Mouse (Mus musculus) liver, embryonic 14.5 days (tissue): ENCODE results near the gene Pygo2. TPM values are rescaled to one million over a fixed set of nuclear protein-coding genes. Genes with fewer than 3 reads are reported as not detected.

ENCODE experiments used
- ATAC-seq: fragments of 200-750 bp; cut with Nextera tagmentation; 2 replicates; pipeline ENCODE4 v1.8.0; 2017; ENCODE audit warnings: moderate number of reproducible peaks, mild to moderate bottlenecking, moderate library complexity; ENCODE audit not compliant: insufficient read depth
- DNase-seq, 3 experiments: peaks; one replicate each; pipeline ENCODE4 v3.0.0-alpha.2; 2012 to 2013; ENCODE audit warnings: low read depth in 3 of 3, low spot score in 3 of 3
- H3K27ac ChIP-seq: fragments of 300-500 bp; sonication (generic); 2 replicates; pipeline ENCODE4 v1.5.1; 2014; ENCODE audit warnings: moderate library complexity, mild to moderate bottlenecking, control low read depth, inconsistent platforms
- H3K27me3 ChIP-seq: fragments of 300-500 bp; sonication (generic); 2 replicates; pipeline ENCODE4 v1.6.1; 2014; ENCODE audit warnings: mild to moderate bottlenecking, low read length, moderate library complexity; ENCODE audit not compliant: control insufficient read depth, insufficient read depth
- H3K36me3 ChIP-seq: fragments of 300-500 bp; sonication (generic); replicated peaks from 2 replicates; pipeline ENCODE4 v1.6.1; 2014; ENCODE audit warnings: low read depth; ENCODE audit not compliant: control insufficient read depth, insufficient read depth
- H3K4me1 ChIP-seq, 2 experiments: fragments of 200-500 bp in 1 of 2; fragments of 300-500 bp in 1 of 2; sonication (generic) in 1 of 2; replicated peaks; 2 replicates each; pipeline ENCODE4 v1.6.1; 2012 to 2014; ENCODE audit warnings: antibody characterized with exemption in 1 of 2, inconsistent platforms in 1 of 2, low read length in 1 of 2; ENCODE audit not compliant: control insufficient read depth in 2 of 2, insufficient read depth in 2 of 2
- H3K4me2 ChIP-seq: fragments of 300-500 bp; sonication (generic); 2 replicates; pipeline ENCODE4 v1.6.1; 2014; ENCODE audit warnings: low read depth, mild to moderate bottlenecking, control low read depth, moderate library complexity
- H3K4me3 ChIP-seq, 2 experiments: fragments of 200-500 bp in 1 of 2; fragments of 300-500 bp in 1 of 2; sonication (generic) in 1 of 2; 2 replicates each; pipeline ENCODE4 v1.5.1; 2012 to 2014; ENCODE audit warnings: low read depth in 2 of 2, low read length in 2 of 2, mild to moderate bottlenecking in 2 of 2, control low read depth in 1 of 2, inconsistent platforms in 1 of 2, moderate library complexity in 1 of 2; ENCODE audit not compliant: insufficient read depth in 1 of 2
- H3K9ac ChIP-seq: fragments of 300-500 bp; sonication (generic); replicated peaks from 2 replicates; pipeline ENCODE4 v1.6.1; 2014; ENCODE audit warnings: mild to moderate bottlenecking, control low read depth, moderate library complexity
- H3K9me3 ChIP-seq: fragments of 300-500 bp; sonication (generic); 2 replicates; pipeline ENCODE4 v1.6.1; 2016; ENCODE audit warnings: low read length, mixed read lengths; ENCODE audit not compliant: control insufficient read depth
- CTCF ChIP-seq: IDR thresholded peaks from 2 replicates; pipeline ENCODE4 v1.5.1; 2016; ENCODE audit warnings: antibody characterized with exemption, low read depth, control low read depth
- EP300 ChIP-seq: IDR thresholded peaks from 2 replicates; pipeline ENCODE4 v1.6.1; 2016; ENCODE audit warnings: antibody characterized with exemption, low read depth
- WGBS: fragments of 180-500 bp; shearing (Covaris S2); extraction: QIAGEN DNeasy Blood & Tissue Kit; methylation state at CpG from one replicate; pipeline ENCODE4 v1.1.7; 2014; ENCODE audit not compliant: insufficient replicate concordance; 5-methylcytosine and 5-hydroxymethylcytosine counted together
- polyA plus RNA-seq, 2 experiments: library from polyadenylated mRNA; depleted of rRNA in 1 of 2; stranded (reverse) in 1 of 2; unstranded in 1 of 2; fragments of >200 nt; fragmentation: Nextera tagmentation in 1 of 2; extraction: Ambion mirVana in 1 of 2; gene quantifications; 2 replicates each; pipeline versions ENCODE4 v1.2.1 to v1.2.3; 2012 to 2014

Pygo2 gene
- polyA plus RNA-seq, 2 experiments = 8.4 to 15.2 TPM

- DNase-seq (no peak), ATAC-seq (no peak)
- Histone ChIP-seq H3K9me3 (no peaks in the 10 kb centered on the region), H3K27me3 (peaks cover 20% of the 10 kb centered on the region), H3K4me1 (peaks cover 9 to 28% of the 10 kb centered on the region in 2 experiments), H3K9ac (peak overlapping the region; percentile 12; the same call in 1 of the 2 replicates), H3K4me2 (peak overlapping the region; percentile 98), H3K36me3 (no peaks in the 10 kb centered on the region), H3K27ac (no peak overlapping the region), H3K4me3 (peak overlapping the region; percentile 60 to 61)
- 1% methylated on average over 19 of the region's 24 CpGs for WGBS
- no peak for TF ChIP-seq EP300
- no peak for TF ChIP-seq CTCF
These were observed 37.1 kb upstream of the Pygo2 start for GRCm38 (mm10) chr3:89392871-89393311.

- Histone ChIP-seq H3K9me3 (no peaks in the 10 kb centered on the region), H3K27me3 (peaks cover 20% of the 10 kb centered on the region), H3K4me3 (peak overlapping the region; percentile 61 to 67), H3K9ac (peak overlapping the region; percentile 63), H3K4me2 (peak overlapping the region; percentile 98), H3K27ac (peak overlapping the region; percentile 51), H3K36me3 (no peaks in the 10 kb centered on the region), H3K4me1 (peaks cover 9 to 22% of the 10 kb centered on the region in 2 experiments)
- 0 out of 2 replicates have a peak, but pooled peaks have one; percentile 15 for TF ChIP-seq CTCF
- no peak for TF ChIP-seq EP300
- ATAC-seq (peak; percentile 89), DNase-seq (peak; percentile 88 to 90 (median 89))
- WGBS = under 1% methylated on average over 15 of the region's 15 CpGs
These were observed 36.4 kb upstream of the Pygo2 start for GRCm38 (mm10) chr3:89393605-89394004.

- H3K9ac ChIP-seq = peak within 1 kb of the TSS; percentile 63
These were observed 35.8 kb upstream of the Pygo2 start, which contains the start of gene Zbtb7b for GRCm38 (mm10) chr3:89394006-89394893. Gene Zbtb7b, minus strand, starts transcription at chr3:89394776.

GRCm38 (mm10) chr3:89394894-89395256 is 35.1 kb upstream of the Pygo2 start:
- under 1% methylated on average over 12 of the region's 12 CpGs for WGBS
- peak; percentile 20; the same call in 1 of the 2 replicates for ATAC-seq
- peaks cover 20% of the 10 kb centered on the region for H3K27me3 ChIP-seq

More at GRCm38 (mm10) chr3:89394006-89394893, 35.8 kb upstream of the Pygo2 start, which contains the start of gene Zbtb7b:
- ATAC-seq = peak; percentile 64
- Histone ChIP-seq H3K36me3 (no peaks in the 10 kb centered on the region), H3K4me2 (peak within 1 kb of the TSS; percentile 98), H3K9me3 (no peaks in the 10 kb centered on the region), H3K4me1 (peaks cover 9 to 19% of the 10 kb centered on the region in 2 experiments), H3K27ac (peak within 1 kb of the TSS; percentile 51), H3K4me3 (peak within 1 kb of the TSS; percentile 54 to 61), H3K27me3 (peaks cover 20% of the 10 kb centered on the region)
- peak; percentile 62 for TF ChIP-seq CTCF
- no peak for TF ChIP-seq EP300
- DNase-seq = no peak
- under 1% methylated on average over 41 of the region's 42 CpGs for WGBS

GRCm38 (mm10) chr3:89395419-89395805 is 34.6 kb upstream of the Pygo2 start:
- no peaks in the 10 kb centered on the region for H3K9me3 ChIP-seq
- H3K27ac ChIP-seq = no peak overlapping the region
- 2% methylated on average over 10 of the region's 10 CpGs for WGBS
- H3K4me3 ChIP-seq = peak overlapping the region; percentile 54 to 61
- ATAC-seq (no peak), DNase-seq (no peak)
- no peaks in the 10 kb centered on the region for H3K36me3 ChIP-seq
- peaks cover 9 to 16% of the 10 kb centered on the region in 2 experiments for H3K4me1 ChIP-seq
- H3K27me3 ChIP-seq = peaks cover 20% of the 10 kb centered on the region
- peak overlapping the region; percentile 98 for H3K4me2 ChIP-seq
- H3K9ac ChIP-seq = peak overlapping the region; percentile 45
- TF ChIP-seq EP300 = no peak
- TF ChIP-seq CTCF = no peak

More at GRCm38 (mm10) chr3:89394894-89395256, 35.1 kb upstream of the Pygo2 start:
- H3K4me3 ChIP-seq = peak overlapping the region; percentile 54 to 61
- no peaks in the 10 kb centered on the region for H3K9me3 ChIP-seq
- peak; percentile 68 to 74 (median 70) for DNase-seq
- H3K4me2 ChIP-seq = peak overlapping the region; percentile 98
- TF ChIP-seq CTCF = no peak
- no peak; the same call in 1 of the 2 replicates for TF ChIP-seq EP300
- H3K9ac ChIP-seq = peak overlapping the region; percentile 45
- H3K36me3 ChIP-seq = no peaks in the 10 kb centered on the region
- H3K27ac ChIP-seq = no peak overlapping the region
- peaks cover 9 to 16% of the 10 kb centered on the region in 2 experiments for H3K4me1 ChIP-seq
